Mouse (Mus musculus) spleen, adult 2 months (tissue): ENCODE data around the gene Clca2.

Source experiments
- CTCF ChIP-seq: fragments of 200-500 bp; IDR thresholded peaks from 2 replicates; pipeline ENCODE4 v1.5.1; 2011; ENCODE audit warnings: mild to moderate bottlenecking, inconsistent platforms; ENCODE audit not compliant: insufficient read depth, insufficient read length, insufficient replicate concordance; ENCODE audit errors: extremely low read depth
- POLR2A ChIP-seq: fragments of 200-500 bp; IDR thresholded peaks from 2 replicates; pipeline ENCODE4 v1.6.1; 2011; ENCODE audit warnings: low read depth, low read length, inconsistent platforms

DNA sequence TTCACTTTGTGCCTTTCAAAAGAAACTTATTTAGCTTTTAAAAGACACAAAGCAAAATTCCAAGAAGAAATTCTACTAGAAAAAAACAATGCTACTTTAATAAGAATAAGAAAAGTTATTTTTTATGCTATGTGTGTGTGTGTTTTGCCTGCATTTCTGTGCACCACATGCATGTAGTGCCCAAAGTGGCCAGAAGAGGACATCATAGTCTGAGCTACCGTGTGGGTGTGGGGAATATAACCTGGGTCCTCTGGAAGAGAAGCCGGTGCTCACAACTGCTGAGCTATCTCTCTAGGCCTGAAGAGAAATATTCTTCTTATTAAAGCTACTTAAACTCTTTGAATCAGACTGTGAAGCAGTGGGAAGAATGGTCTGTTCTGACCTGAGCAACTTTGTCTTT is 48.2 kb upstream of the Clca2 start:
- no peak for TF ChIP-seq POLR2A
- no peak for TF ChIP-seq CTCF
